Mouse (Mus musculus): ENCODE measurements around the gene Ulk4. TPM values are rescaled to one million over a fixed set of nuclear protein-coding genes. Genes with fewer than 3 reads are reported as not detected.

The Ulk4 gene
- polyA plus RNA-seq, 1 experiment from 2014 or later, result 109 TPM

GRCm38 (mm10) chr9:120961969-120962700 is 314.9 kb downstream of the Ulk4 start:
- Histone ChIP-seq H3K27me3 (no peaks in the 10 kb centered on the region), H3K36me3 (peaks cover 99% of the 10 kb centered on the region), H3K4me1 (replicated peaks) (peaks cover 23% of the 10 kb centered on the region), H3K4me2 (no peak overlapping the region), H3K9me3 (no peaks in the 10 kb centered on the region), H3K9ac (no peak overlapping the region), H3K27ac (peak overlapping the region; percentile 5; the same call in 1 of the 2 replicates), H3K4me3 (no peak overlapping the region)
- 84% methylated on average over 3 of the region's 3 CpGs for WGBS
- no peak for ATAC-seq (ENCODE audit: low FRiP score)

GRCm38 (mm10) chr9:120961466-120961865 is 315.5 kb downstream of the Ulk4 start:
- H3K27me3 ChIP-seq, result no peaks in the 10 kb centered on the region
- no peak overlapping the region for H3K4me2 ChIP-seq
- peaks cover 99% of the 10 kb centered on the region for H3K36me3 ChIP-seq
- peaks cover 23% of the 10 kb centered on the region for H3K4me1 ChIP-seq (replicated peaks)
- H3K4me3 ChIP-seq, result no peak overlapping the region
- no peak for ATAC-seq (ENCODE audit: low FRiP score)
- peak overlapping the region; percentile 5; the same call in 1 of the 2 replicates for H3K27ac ChIP-seq
- H3K9me3 ChIP-seq, result no peaks in the 10 kb centered on the region
- 0 out of 2 replicates have a peak overlapping the region, but pooled peaks have one; percentile 3 for H3K9ac ChIP-seq
- 87% methylated on average over 3 of the region's 3 CpGs for WGBS

DNA sequence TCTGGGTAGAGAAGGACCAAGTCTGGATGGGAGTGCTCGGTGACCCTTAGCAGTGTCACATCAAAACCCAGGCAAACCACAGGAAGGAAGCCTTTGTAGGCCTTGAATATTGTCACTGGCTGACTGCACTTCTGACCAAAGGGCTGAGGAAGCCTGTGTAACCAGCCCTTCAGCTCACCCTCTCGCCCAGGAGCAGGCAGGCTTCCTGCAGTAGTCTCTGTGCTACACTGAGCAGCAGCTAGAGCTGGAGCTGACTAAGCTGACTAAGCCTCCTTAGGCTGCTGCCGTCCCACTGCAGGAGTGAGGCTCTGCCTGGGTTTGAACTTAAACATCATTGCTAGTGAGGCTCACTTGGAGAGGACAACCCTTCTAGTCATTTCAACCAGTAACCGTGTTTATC is 316.4 kb downstream of the Ulk4 start:
- WGBS, result 83% methylated on average over 4 of the region's 4 CpGs
- peaks cover 99% of the 10 kb centered on the region for H3K36me3 ChIP-seq
- H3K9me3 ChIP-seq, result no peaks in the 10 kb centered on the region
- no peaks in the 10 kb centered on the region for H3K27me3 ChIP-seq
- peaks cover 23% of the 10 kb centered on the region for H3K4me1 ChIP-seq (replicated peaks)
- H3K4me2 ChIP-seq, result no peak overlapping the region
- H3K27ac ChIP-seq, result no peak overlapping the region
- no peak overlapping the region for H3K9ac ChIP-seq
- no peak overlapping the region for H3K4me3 ChIP-seq
- ATAC-seq (ENCODE audit: low FRiP score), result no peak

GRCm38 (mm10) chr9:120959225-120959624 is 317.8 kb downstream of the Ulk4 start:
- Histone ChIP-seq H3K9ac (no peak overlapping the region), H3K4me1 (replicated peaks) (peaks cover 20% of the 10 kb centered on the region), H3K36me3 (peaks cover 99% of the 10 kb centered on the region), H3K27me3 (no peaks in the 10 kb centered on the region), H3K9me3 (no peaks in the 10 kb centered on the region), H3K4me2 (no peak overlapping the region), H3K27ac (no peak overlapping the region), H3K4me3 (no peak overlapping the region)
- ATAC-seq (ENCODE audit: low FRiP score), result no peak
- 92% methylated on average over 4 of the region's 4 CpGs for WGBS

- Histone ChIP-seq H3K27me3 (no peaks in the 10 kb centered on the region), H3K36me3 (peaks cover 99% of the 10 kb centered on the region), H3K9ac (no peak overlapping the region), H3K4me3 (no peak overlapping the region), H3K27ac (no peak overlapping the region), H3K4me1 (replicated peaks) (peaks cover 20% of the 10 kb centered on the region), H3K9me3 (no peaks in the 10 kb centered on the region), H3K4me2 (no peak overlapping the region)
- 81% methylated on average over 6 of the region's 6 CpGs for WGBS
- ATAC-seq (ENCODE audit: low FRiP score), result no peak
Measured at GRCm38 (mm10) chr9:120958560-120958959, 318.4 kb downstream of the Ulk4 start.

- no peak overlapping the region for H3K4me3 ChIP-seq
- H3K4me2 ChIP-seq, result no peak overlapping the region
- no peak for ATAC-seq (ENCODE audit: low FRiP score)
- H3K27ac ChIP-seq, result no peak overlapping the region
- 90% methylated on average over 5 of the region's 5 CpGs for WGBS
- no peak overlapping the region for H3K9ac ChIP-seq
- no peaks in the 10 kb centered on the region for H3K27me3 ChIP-seq
- H3K4me1 ChIP-seq (replicated peaks), result peaks cover 19% of the 10 kb centered on the region
- peaks cover 99% of the 10 kb centered on the region for H3K36me3 ChIP-seq
- H3K9me3 ChIP-seq, result no peaks in the 10 kb centered on the region
Measured at GRCm38 (mm10) chr9:120958051-120958450, 318.9 kb downstream of the Ulk4 start.

GRCm38 (mm10) chr9:120951947-120952346 is 325.1 kb downstream of the Ulk4 start:
- Histone ChIP-seq H3K9ac (no peak overlapping the region), H3K27me3 (no peaks in the 10 kb centered on the region), H3K4me1 (replicated peaks) (peaks cover 20% of the 10 kb centered on the region), H3K4me3 (no peak overlapping the region), H3K36me3 (peaks cover 70% of the 10 kb centered on the region), H3K9me3 (no peaks in the 10 kb centered on the region), H3K27ac (no peak overlapping the region), H3K4me2 (no peak overlapping the region)
- no peak for ATAC-seq (ENCODE audit: low FRiP score)
- WGBS, result 88% methylated on average over 3 of the region's 3 CpGs

DNA sequence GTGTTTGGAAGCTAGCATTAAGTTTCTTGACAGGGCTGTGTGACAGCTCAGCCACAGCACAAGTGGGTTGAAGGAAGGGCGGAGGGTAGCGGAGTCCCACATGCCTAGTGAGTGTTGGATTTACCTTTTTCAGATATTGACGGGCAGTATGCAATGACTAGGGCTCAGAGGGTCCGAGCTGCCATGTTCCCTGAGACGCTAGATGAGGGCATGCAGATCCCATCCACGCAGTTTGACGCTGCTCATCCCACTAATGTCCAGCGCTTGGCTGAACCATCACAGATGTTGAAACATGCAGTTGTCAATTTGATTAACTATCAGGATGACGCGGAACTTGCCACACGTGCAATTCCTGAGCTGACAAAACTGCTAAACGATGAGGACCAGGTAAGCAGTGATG is 326.2 kb downstream of the Ulk4 start:
- H3K4me1 ChIP-seq (replicated peaks), result peaks cover 26% of the 10 kb centered on the region
- H3K27ac ChIP-seq, result no peak overlapping the region
- H3K9me3 ChIP-seq, result no peaks in the 10 kb centered on the region
- H3K36me3 ChIP-seq, result peaks cover 58% of the 10 kb centered on the region
- no peak overlapping the region for H3K4me2 ChIP-seq
- no peaks in the 10 kb centered on the region for H3K27me3 ChIP-seq
- no peak overlapping the region for H3K9ac ChIP-seq
- 94% methylated on average over 12 of the region's 12 CpGs for WGBS
- no peak for ATAC-seq (ENCODE audit: low FRiP score)
- H3K4me3 ChIP-seq, result no peak overlapping the region

GRCm38 (mm10) chr9:120948832-120949231 is 328.2 kb downstream of the Ulk4 start:
- Histone ChIP-seq H3K36me3 (peaks cover 39% of the 10 kb centered on the region), H3K9ac (no peak overlapping the region), H3K4me1 (replicated peaks) (peaks cover 34% of the 10 kb centered on the region), H3K27ac (no peak overlapping the region), H3K27me3 (no peaks in the 10 kb centered on the region), H3K4me2 (no peak overlapping the region), H3K4me3 (no peak overlapping the region), H3K9me3 (no peaks in the 10 kb centered on the region)
- ATAC-seq (ENCODE audit: low FRiP score), result no peak
- 100% methylated on average over 1 of the region's 1 CpGs for WGBS

DNA sequence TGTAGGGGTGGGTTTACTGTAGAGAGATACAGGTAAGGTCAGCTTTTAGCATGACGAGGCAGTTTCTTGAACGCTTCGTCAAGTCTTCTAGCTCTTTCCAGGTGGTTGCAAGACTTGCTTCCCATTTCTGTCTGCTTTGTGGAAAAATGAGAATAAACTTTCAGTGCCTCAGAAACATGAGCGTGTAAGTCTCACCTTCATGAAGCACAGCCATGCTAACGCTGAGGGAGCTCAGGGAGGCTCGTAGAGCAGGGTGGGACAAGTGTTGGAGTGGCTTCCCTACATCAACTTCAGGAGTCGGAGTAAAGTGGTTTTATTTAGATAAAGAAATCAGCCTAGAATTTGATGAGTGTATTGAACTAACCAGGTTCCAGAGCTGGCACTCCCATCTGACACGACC is 330.9 kb downstream of the Ulk4 start:
- Histone ChIP-seq H3K27ac (no peak overlapping the region), H3K4me1 (replicated peaks) (peaks cover 59% of the 10 kb centered on the region), H3K4me2 (no peak overlapping the region), H3K9ac (no peak overlapping the region), H3K9me3 (no peaks in the 10 kb centered on the region), H3K4me3 (no peak overlapping the region), H3K36me3 (peaks cover 12% of the 10 kb centered on the region), H3K27me3 (no peaks in the 10 kb centered on the region)
- no peak for ATAC-seq (ENCODE audit: low FRiP score)
- 89% methylated on average over 8 of the region's 8 CpGs for WGBS

DNA sequence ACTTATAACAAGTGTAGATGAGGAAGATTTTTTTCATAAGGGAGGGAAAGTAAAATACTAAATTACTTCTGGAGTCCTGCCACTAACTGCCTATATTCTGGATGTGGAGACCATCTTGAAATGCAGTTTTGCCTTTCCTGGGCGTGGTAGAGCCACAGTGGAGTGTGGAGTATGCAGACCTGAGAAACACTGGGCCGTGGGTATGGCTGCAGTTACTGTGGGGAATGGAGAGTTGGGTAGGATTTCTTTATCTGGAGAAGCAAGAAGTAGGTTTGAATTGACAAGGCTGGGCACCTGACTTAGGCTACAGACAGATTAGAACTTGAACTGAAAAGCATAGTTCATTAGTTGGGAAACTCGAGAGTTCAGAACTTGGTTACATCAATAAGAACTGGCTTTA is 332.8 kb downstream of the Ulk4 start:
- no peak overlapping the region for H3K4me2 ChIP-seq
- H3K9me3 ChIP-seq, result no peaks in the 10 kb centered on the region
- H3K36me3 ChIP-seq, result no peaks in the 10 kb centered on the region
- no peaks in the 10 kb centered on the region for H3K27me3 ChIP-seq
- ATAC-seq (ENCODE audit: low FRiP score), result no peak
- no peak overlapping the region for H3K9ac ChIP-seq
- WGBS, result 84% methylated on average over 3 of the region's 3 CpGs
- H3K4me1 ChIP-seq (replicated peaks), result peaks cover 78% of the 10 kb centered on the region
- no peak overlapping the region for H3K27ac ChIP-seq
- H3K4me3 ChIP-seq, result no peak overlapping the region

DNA sequence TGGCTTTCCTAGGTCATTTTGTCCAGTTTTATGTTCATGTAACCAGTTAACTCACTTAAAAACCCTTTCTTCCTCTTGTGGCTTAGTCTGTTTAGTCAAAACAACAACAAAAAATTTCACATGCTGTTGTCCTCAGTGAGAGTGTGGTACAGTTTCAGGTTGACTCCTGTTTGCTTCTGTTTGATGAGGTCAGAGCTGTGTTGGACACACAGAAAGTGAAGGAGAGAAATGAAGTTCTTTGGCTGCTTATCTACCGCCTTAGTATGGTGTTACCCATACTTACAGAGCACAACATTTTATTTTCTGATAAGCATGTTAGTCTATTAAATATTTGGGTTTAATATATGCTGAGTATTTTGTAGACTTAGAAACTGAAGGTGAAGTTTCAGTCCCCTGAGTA is 333.2 kb downstream of the Ulk4 start:
- Histone ChIP-seq H3K4me1 (replicated peaks) (peaks cover 79% of the 10 kb centered on the region), H3K4me2 (no peak overlapping the region), H3K27me3 (no peaks in the 10 kb centered on the region), H3K9me3 (no peaks in the 10 kb centered on the region), H3K9ac (no peak overlapping the region), H3K4me3 (no peak overlapping the region), H3K36me3 (no peaks in the 10 kb centered on the region), H3K27ac (no peak overlapping the region)
- no peak for ATAC-seq (ENCODE audit: low FRiP score)
- 93% methylated on average over 1 of the region's 1 CpGs for WGBS

DNA sequence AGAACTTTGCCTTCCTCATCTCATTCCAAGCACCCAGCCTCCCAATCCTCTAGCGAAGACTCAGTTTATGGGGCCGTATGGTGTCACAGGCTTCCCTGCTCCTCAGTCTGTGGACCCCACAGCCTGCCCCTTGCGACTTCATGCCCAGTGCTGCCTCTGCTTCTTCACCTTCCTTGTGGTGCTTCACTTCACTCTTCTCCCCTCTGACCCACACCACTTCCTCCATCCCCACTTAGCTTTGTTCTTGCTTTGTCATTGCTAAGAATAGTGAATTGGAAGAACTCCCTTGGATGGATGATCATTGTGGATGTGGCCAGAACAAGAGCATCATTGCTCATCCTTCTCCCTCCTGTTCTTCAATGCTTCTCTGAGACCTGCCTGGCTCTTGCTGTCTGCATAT is 336.1 kb downstream of the Ulk4 start:
- Histone ChIP-seq H3K27me3 (no peaks in the 10 kb centered on the region), H3K9ac (no peak overlapping the region), H3K36me3 (no peaks in the 10 kb centered on the region), H3K4me2 (no peak overlapping the region), H3K4me3 (no peak overlapping the region), H3K9me3 (no peaks in the 10 kb centered on the region), H3K4me1 (replicated peaks) (peaks cover 85% of the 10 kb centered on the region), H3K27ac (no peak overlapping the region)
- ATAC-seq (ENCODE audit: low FRiP score), result no peak
- 90% methylated on average over 3 of the region's 3 CpGs for WGBS

Data from hindbrain, embryonic 13.5 days (tissue).